Mouse (Mus musculus) adrenal gland, postnatal 25 days (tissue): ENCODE results near the gene E130114P18Rik. TPM values are rescaled to one million over a fixed set of nuclear protein-coding genes. Genes with fewer than 3 reads are reported as not detected.

ENCODE experiments used
- DNase-seq: peaks from one replicate; pipeline ENCODE4 v3.0.0; 2021; ENCODE audit warnings: mixed read lengths
- total RNA-seq: library from RNA; stranded (reverse); gene quantifications from 2 replicates; pipeline ENCODE4 v1.2.3, GENCODE M21; 2021

The E130114P18Rik gene
- total RNA-seq, 1 experiment from 2014 or later: 1.1 TPM

GRCm38 (mm10) chr4:97805255-97805654 is 27.4 kb upstream of the E130114P18Rik start:
- DNase-seq: no peak

- no peak for DNase-seq
Measured at GRCm38 (mm10) chr4:97804638-97805037, 26.8 kb upstream of the E130114P18Rik start.

DNA sequence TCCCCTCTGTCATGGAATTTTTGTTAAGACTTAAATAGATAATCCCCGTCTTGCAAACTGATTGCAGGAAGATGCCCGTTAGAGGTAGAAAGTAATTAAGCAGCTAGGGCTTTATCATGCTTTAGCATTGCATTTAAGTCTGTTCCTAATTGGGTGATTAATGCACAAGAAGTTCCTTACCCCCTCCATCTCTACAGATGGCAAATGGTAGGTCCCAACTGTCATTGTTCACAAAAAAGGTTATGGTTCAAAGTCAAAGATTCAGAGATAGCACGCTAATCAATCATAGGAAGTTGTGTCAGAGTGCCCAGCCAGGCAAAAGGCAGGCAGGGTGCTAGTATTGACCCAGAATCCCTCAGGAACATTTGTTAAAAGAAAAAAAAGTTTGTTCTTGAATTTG is 25.9 kb upstream of the E130114P18Rik start:
- DNase-seq: no peak

DNA sequence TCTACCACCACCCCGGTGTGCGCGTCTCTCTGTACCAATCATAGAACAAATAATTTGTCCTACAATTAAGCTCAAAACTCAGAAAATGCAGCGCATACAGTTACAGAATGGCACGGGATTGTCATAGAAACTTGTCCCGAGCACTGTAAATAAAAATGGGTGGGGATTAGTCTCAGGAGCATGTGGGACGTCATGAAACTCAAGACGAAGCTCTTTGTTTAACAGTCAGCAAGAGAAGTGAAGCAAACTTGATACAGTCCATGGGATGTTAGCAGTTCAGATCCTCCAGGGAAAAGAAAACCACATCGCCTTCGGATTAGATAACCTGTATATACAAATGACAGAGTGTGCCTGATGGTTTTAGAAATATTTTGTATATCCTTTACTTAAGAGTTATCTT is 18.6 kb upstream of the E130114P18Rik start:
- no peak for DNase-seq

GRCm38 (mm10) chr4:97795957-97796356 is 18.1 kb upstream of the E130114P18Rik start:
- DNase-seq: no peak

- no peak for DNase-seq
Measured at GRCm38 (mm10) chr4:97794865-97795264, 17.0 kb upstream of the E130114P18Rik start.

DNA sequence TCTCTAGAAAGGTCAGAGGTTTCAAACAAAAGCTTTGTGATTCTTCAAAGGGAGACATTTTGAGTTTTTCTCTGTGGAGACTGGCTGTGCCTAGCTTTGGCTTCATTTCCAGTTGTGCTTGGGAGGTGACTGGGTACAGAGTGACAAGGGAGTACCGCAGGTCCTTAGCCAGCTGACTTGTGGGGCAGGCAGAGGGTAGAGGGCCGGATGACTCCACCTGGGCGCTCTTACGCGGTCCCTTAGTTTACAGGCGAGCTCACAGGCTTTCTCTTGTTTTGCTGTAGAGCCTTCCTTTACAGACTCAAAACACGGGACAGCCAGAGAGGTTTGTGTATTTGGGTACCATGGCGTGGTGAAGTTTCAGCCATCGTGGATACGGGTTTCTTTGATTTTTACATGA is 16.1 kb upstream of the E130114P18Rik start:
- DNase-seq: no peak

GRCm38 (mm10) chr4:97788537-97788936 is 10.7 kb upstream of the E130114P18Rik start:
- no peak for DNase-seq

GRCm38 (mm10) chr4:97787515-97787914 is 9.6 kb upstream of the E130114P18Rik start:
- DNase-seq: no peak

- DNase-seq: no peak
Measured at GRCm38 (mm10) chr4:97786571-97786970, 8.7 kb upstream of the E130114P18Rik start.

DNA sequence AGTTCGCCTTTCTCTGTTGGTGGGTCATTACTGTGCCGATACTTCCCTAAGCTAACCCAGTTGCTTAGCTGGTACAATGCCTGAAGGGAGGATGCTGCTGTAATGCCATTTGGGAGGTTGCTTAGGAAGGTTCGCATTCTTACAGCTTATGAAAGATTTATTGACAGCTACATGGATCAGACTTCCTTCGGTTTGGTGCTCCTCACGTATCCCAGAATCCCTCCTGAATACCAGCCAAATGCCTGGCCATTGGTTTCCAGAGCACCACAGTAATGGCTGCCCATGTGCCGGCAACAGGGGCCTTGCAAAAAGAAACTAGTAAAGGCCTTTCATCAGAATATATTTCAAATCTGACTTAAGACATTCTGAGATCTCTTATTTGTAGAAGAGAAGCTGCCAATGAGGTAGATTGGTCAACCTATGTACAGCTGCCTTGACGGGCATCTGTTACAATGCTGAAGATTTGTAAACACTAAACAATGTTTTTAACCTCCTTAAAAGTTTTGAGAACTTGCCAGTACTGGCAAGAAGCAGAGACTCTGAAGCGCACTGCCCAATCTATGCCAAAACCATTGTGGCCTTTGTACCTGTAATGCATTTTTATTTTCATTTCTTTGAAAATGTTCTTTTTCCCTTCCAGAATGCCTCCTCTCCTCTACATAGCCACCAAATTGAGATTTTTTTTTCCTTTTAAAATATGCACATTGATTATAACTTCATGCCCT is 7.8 kb upstream of the E130114P18Rik start:
- DNase-seq: no peak

DNA sequence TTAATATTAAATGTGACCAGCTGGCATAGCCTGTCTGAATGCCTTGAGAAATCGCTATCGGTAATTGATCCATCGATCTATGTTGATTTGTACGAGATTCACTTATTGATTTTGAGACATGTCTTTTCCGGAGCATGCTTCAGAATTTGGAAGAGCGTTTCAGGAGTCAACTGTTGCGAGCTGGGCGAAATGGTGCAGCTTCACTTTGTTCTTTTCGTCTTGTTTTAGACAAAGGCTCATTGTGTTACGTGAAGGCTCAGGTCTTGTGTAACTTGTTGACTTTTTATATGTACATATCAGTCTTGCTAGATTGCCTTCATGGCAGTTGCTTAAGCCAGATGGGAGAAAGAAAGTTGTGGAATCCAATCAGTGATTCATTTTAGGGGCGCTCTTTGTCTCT is 6.4 kb upstream of the E130114P18Rik start:
- DNase-seq: no peak

DNA sequence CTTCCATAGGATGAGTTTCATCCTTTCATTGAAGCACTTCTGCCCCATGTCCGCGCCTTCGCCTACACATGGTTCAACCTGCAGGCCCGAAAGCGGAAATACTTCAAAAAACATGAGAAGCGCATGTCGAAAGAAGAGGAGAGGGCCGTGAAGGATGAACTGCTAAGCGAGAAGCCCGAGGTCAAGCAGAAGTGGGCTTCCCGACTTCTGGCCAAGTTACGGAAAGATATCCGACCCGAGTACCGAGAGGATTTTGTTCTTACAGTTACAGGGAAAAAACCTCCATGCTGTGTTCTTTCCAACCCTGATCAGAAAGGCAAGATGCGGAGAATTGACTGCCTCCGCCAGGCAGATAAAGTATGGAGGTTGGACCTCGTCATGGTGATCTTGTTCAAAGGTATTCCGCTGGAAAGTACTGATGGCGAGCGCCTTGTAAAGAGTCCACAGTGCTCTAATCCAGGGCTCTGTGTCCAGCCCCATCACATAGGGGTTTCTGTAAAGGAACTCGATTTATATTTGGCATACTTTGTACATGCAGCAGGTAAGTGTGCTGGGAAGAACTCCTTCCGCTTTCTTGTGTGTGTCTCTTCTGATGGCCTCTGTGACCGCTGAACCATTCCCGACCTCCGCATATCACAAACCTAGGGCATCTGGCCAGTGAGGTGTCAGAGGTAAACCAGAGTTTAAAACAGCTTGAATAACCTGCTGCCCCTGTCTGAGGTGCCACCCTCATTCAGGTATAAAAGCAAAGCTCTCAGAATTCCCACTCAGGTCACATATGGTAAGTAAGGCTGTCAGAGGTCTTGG is 5.4 kb upstream of the E130114P18Rik start:
- no peak for DNase-seq

DNA sequence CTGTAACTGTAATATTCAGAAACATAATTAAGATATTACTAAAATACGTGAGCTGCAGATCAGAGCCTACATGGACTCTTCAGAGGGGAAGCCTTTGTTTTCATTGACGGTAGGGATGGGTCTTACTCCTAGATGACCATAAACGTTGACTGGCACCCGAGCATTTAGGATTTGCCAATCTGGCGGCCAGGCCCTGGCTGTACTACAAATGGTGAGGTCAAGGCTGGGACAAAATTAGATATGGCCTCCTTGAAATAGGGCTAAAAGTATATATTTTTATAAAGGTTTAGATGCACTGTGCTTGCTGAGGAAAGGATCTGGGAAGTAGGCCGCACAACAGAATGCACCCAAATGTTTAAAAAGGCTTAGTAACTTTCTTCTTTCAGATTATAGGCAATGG is 4.6 kb upstream of the E130114P18Rik start:
- DNase-seq: no peak

DNA sequence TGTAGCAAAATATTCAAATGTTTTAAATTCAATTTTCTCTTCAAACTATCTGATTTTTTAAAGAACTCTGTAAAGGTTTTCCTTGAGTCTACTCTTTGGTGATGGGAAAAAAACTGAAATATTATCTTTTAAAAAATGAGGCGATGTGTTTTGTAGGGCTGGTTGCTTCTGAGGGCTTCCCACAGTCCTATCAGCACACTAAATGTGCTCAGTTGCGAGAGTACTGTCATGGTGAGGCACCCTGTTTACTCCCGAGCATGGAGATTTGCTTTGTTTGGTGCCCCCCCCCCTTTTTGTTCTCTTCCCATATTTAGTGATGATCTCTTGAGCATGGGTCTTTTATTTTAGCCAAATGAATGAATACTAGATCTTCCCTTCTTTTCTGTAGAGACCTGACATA is 4.2 kb upstream of the E130114P18Rik start:
- DNase-seq: no peak

GRCm38 (mm10) chr4:97780666-97781435 is 3.0 kb upstream of the E130114P18Rik start:
- DNase-seq: no peak

- DNase-seq: no peak
Measured at GRCm38 (mm10) chr4:97780024-97780423, 2.1 kb upstream of the E130114P18Rik start.

- DNase-seq: no peak
Measured at GRCm38 (mm10) chr4:97779003-97779930, 1.4 kb upstream of the E130114P18Rik start.

- DNase-seq: peak; percentile 34
Measured at GRCm38 (mm10) chr4:97778211-97779002, 529 bp upstream of the E130114P18Rik start.

DNA sequence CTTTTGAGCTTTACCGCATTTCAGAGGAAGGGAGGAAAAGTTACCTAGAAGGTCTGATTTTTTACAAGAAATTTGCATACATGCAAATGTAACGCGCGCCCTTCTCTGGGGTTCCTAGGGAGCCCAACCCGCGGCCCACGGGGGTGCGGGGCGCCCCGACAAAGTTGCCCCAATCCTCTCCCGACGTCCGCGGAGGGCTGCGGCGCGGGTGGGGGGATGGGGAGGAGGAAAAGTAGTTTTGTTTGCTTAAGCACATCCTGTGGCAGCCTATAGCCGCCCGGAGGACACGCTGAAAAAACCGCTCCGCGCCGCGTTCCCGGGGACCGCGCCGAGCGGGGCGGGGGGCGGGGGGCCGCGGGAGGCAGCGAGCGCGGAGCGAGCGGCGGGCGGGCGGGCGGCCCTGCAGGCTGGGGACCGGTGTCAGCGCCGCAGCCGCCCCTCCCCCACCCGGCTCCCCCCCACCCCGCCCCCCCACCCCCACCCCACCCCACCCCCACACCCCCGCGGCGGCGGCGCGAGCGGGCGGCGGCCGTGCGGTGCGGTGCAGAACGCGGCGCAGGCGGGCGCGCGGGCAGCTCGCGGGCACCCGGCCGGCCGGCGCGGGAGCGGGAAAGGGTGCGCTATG is 685 bp downstream of the E130114P18Rik start:
- peak; percentile 64 for DNase-seq
